Mouse (Mus musculus) embryonic facial prominence, embryonic 12.5 days (tissue): ENCODE measurements around the gene Rnft2. TPM values are rescaled to one million over a fixed set of nuclear protein-coding genes. Genes with fewer than 3 reads are reported as not detected.

ENCODE experiments used
- ATAC-seq: fragments of 200-750 bp; cut with Nextera tagmentation; 2 replicates; pipeline ENCODE4 v1.8.0; 2017; ENCODE audit not compliant: insufficient number of reproducible peaks, insufficient read depth, low FRiP score, low TSS enrichment
- H3K27ac ChIP-seq: fragments of 300-500 bp; sonication (generic); 2 replicates; pipeline ENCODE4 v1.5.1; 2016; ENCODE audit warnings: mild to moderate bottlenecking
- H3K27me3 ChIP-seq: fragments of 300-500 bp; sonication (generic); 2 replicates; pipeline ENCODE4 v1.6.1; 2016; ENCODE audit warnings: mild to moderate bottlenecking, moderate library complexity
- H3K36me3 ChIP-seq: fragments of 300-500 bp; sonication (generic); 2 replicates; pipeline ENCODE4 v1.6.1; 2016; ENCODE audit warnings: mild to moderate bottlenecking
- H3K4me1 ChIP-seq: fragments of 300-500 bp; sonication (generic); 2 replicates; pipeline ENCODE4 v1.6.1; 2016
- H3K4me2 ChIP-seq: fragments of 300-500 bp; sonication (generic); replicated peaks from 2 replicates; pipeline ENCODE4 v1.6.1; 2016; ENCODE audit warnings: mild to moderate bottlenecking, moderate library complexity
- H3K4me3 ChIP-seq: fragments of 300-500 bp; sonication (generic); 2 replicates; pipeline ENCODE4 v1.5.1; 2016; ENCODE audit warnings: mild to moderate bottlenecking
- H3K9ac ChIP-seq: fragments of 300-500 bp; sonication (generic); 2 replicates; pipeline ENCODE4 v1.6.1; 2016; ENCODE audit warnings: mild to moderate bottlenecking, moderate library complexity
- H3K9me3 ChIP-seq: fragments of 300-500 bp; sonication (generic); 2 replicates; pipeline ENCODE4 v1.6.1; 2016; ENCODE audit warnings: mild to moderate bottlenecking, moderate library complexity
- WGBS: fragments of 180-500 bp; shearing (Covaris S2); methylation state at CpG from one replicate; pipeline ENCODE4 v1.1.7; 2016; 5-methylcytosine and 5-hydroxymethylcytosine counted together
- polyA plus RNA-seq: library from polyadenylated mRNA; unstranded; fragments of >200 nt; fragmentation: Nextera tagmentation; extraction: Ambion mirVana; gene quantifications from 2 replicates; pipeline ENCODE4 v1.2.1, GENCODE M21; 2016

Rnft2 gene
- polyA plus RNA-seq, 1 experiment from 2014 or later = 5.7 TPM

- 0 out of 2 replicates have a peak overlapping the region, but pooled peaks have one; percentile 8 for H3K9ac ChIP-seq
- 49% methylated on average over 8 of the region's 8 CpGs for WGBS
- peaks cover 24% of the 10 kb centered on the region for H3K4me1 ChIP-seq
- H3K9me3 ChIP-seq = no peaks in the 10 kb centered on the region
- H3K36me3 ChIP-seq = peaks cover 22% of the 10 kb centered on the region
- H3K4me2 ChIP-seq = no peak overlapping the region
- no peak overlapping the region for H3K27ac ChIP-seq
- ATAC-seq = no peak
- no peaks in the 10 kb centered on the region for H3K27me3 ChIP-seq
- H3K4me3 ChIP-seq = no peak overlapping the region
These were observed 2.5 kb upstream of the Rnft2 start for GRCm38 (mm10) chr5:118247378-118247777.

- peaks cover 24% of the 10 kb centered on the region for H3K4me1 ChIP-seq
- no peaks in the 10 kb centered on the region for H3K27me3 ChIP-seq
- ATAC-seq = no peak
- peak overlapping the region; percentile 72 for H3K27ac ChIP-seq
- no peaks in the 10 kb centered on the region for H3K9me3 ChIP-seq
- peaks cover 31% of the 10 kb centered on the region for H3K36me3 ChIP-seq
- 5% methylated on average over 15 of the region's 15 CpGs for WGBS
- peak overlapping the region; percentile 72 for H3K4me2 ChIP-seq
- H3K4me3 ChIP-seq = peak overlapping the region; percentile 66
- H3K9ac ChIP-seq = peak overlapping the region; percentile 73
These were observed 841 bp upstream of the Rnft2 start for GRCm38 (mm10) chr5:118245606-118246308.

GRCm38 (mm10) chr5:118239671-118240070 lies 5.2 kb downstream of the Rnft2 start:
- 85% methylated on average over 12 of the region's 12 CpGs for WGBS
- H3K9me3 ChIP-seq = no peaks in the 10 kb centered on the region
- no peak overlapping the region for H3K4me3 ChIP-seq
- ATAC-seq = no peak
- H3K4me2 ChIP-seq = no peak overlapping the region
- H3K9ac ChIP-seq = no peak overlapping the region
- H3K27me3 ChIP-seq = no peaks in the 10 kb centered on the region
- peaks cover 23% of the 10 kb centered on the region; the same call in 1 of the 2 replicates for H3K36me3 ChIP-seq
- peaks cover 7% of the 10 kb centered on the region for H3K4me1 ChIP-seq
- no peak overlapping the region for H3K27ac ChIP-seq

DNA sequence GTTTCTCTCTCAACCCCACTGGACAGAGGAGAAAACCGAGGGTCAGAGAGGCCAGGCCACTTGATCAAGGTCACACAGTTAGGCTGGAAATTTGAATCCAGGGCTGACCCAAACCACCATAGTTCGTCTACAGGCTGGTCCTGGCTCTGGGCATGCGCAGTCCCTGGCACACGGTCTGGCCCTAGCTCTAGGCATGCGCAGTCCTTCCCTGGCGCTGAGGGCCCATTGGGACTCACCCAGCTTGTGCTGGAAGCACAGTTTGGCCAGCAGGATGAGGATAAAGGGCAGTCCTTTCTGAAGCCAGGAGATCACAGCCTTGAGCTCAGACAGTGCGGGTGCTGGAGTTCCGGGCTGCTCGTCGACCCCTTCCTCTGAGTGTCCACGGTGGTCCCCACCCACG lies 8.0 kb downstream of the Rnft2 start:
- 0 out of 2 replicates have a peak, but pooled peaks have one; percentile 25 for ATAC-seq
- H3K9me3 ChIP-seq = no peaks in the 10 kb centered on the region
- H3K9ac ChIP-seq = no peak overlapping the region
- H3K27ac ChIP-seq = no peak overlapping the region
- no peak overlapping the region for H3K4me2 ChIP-seq
- no peaks in the 10 kb centered on the region for H3K27me3 ChIP-seq
- H3K4me1 ChIP-seq = no peaks in the 10 kb centered on the region
- no peak overlapping the region for H3K4me3 ChIP-seq
- H3K36me3 ChIP-seq = peaks cover 33% of the 10 kb centered on the region
- WGBS = 76% methylated on average over 12 of the region's 12 CpGs

DNA sequence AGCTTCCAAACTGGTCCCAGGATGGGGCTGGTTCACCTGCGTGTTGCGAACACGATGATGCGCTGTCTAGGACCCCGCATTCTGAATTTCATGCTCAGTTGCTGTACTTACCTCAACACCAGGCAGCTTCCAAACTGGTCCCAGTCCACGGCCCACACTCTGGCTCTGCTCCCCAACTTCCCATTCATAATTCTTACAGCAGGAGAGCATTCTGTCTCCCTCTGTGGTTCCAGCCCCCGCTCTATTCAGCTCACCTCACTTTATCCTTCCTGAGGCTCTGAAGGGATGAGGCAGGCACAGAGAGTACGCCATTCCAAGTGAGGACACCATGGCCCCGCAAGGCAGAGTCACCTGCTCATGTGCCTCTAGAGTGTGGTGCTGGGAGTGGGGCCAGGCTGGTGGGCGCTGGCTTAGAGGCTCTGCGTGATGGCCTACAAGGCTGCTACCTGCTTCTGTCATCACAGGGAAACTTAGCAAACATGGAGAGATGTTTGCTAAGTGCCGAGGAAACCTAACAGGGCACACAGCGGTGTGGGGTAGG lies 14.8 kb downstream of the Rnft2 start:
- WGBS = 93% methylated on average over 13 of the region's 13 CpGs
- Histone ChIP-seq H3K36me3 (peaks cover 45% of the 10 kb centered on the region), H3K9ac (no peak overlapping the region), H3K9me3 (no peaks in the 10 kb centered on the region), H3K27ac (no peak overlapping the region), H3K4me2 (no peak overlapping the region), H3K4me1 (no peaks in the 10 kb centered on the region), H3K27me3 (no peaks in the 10 kb centered on the region), H3K4me3 (no peak overlapping the region)
- ATAC-seq = 0 out of 2 replicates have a peak, but pooled peaks have one; percentile 56

DNA sequence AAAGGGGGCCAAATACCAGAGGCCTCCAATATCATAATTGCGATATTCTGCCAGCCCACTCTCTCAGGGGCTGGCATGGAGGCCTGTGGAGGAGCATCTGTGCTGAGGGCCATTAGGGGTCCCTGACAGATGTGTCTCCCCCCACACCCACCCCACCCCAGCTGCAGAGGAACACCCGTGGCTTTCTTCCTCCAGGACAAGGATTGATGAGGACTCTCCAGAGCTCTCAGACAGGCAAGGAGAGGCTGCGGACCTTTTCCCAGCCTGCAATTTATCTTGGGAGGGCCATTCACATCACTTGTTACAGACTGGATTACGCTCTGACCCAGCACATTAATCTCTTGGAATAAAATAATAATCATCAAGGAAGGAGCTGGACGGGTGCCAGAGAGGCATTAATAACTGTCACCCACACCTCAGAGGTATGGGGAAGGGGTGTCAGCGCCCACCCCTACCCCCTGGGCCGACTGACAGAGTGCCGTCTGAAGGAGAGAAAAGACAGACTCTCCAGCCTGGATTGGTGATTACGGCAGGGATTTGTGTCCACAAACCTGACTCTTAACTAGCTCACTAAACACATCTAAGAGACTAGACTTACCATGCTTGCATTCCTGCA lies 21.7 kb downstream of the Rnft2 start:
- Histone ChIP-seq H3K4me1 (no peaks in the 10 kb centered on the region), H3K36me3 (peaks cover 22% of the 10 kb centered on the region), H3K9me3 (no peaks in the 10 kb centered on the region), H3K27me3 (no peaks in the 10 kb centered on the region), H3K27ac (no peak overlapping the region), H3K4me2 (no peak overlapping the region), H3K9ac (no peak overlapping the region), H3K4me3 (no peak overlapping the region)
- no peak for ATAC-seq
- 70% methylated on average over 8 of the region's 9 CpGs for WGBS

- no peaks in the 10 kb centered on the region for H3K27me3 ChIP-seq
- H3K4me2 ChIP-seq = no peak overlapping the region
- H3K9me3 ChIP-seq = no peaks in the 10 kb centered on the region
- no peak for ATAC-seq
- H3K36me3 ChIP-seq = peaks cover 4% of the 10 kb centered on the region; the same call in 1 of the 2 replicates
- H3K9ac ChIP-seq = no peak overlapping the region
- H3K27ac ChIP-seq = no peak overlapping the region
- WGBS = 60% methylated on average over 6 of the region's 6 CpGs
- no peak overlapping the region for H3K4me3 ChIP-seq
- H3K4me1 ChIP-seq = peaks cover 16% of the 10 kb centered on the region
These were observed 27.5 kb downstream of the Rnft2 start for GRCm38 (mm10) chr5:118217410-118217809.

- Histone ChIP-seq H3K36me3 (no peaks in the 10 kb centered on the region), H3K9ac (peak overlapping the region; percentile 49), H3K27ac (no peak overlapping the region), H3K27me3 (no peaks in the 10 kb centered on the region), H3K9me3 (no peaks in the 10 kb centered on the region), H3K4me3 (peak overlapping the region; percentile 37), H3K4me1 (peaks cover 16% of the 10 kb centered on the region), H3K4me2 (peak overlapping the region; percentile 80)
- 6% methylated on average over 24 of the region's 24 CpGs for WGBS
- ATAC-seq = peak; percentile 78; the same call in 1 of the 2 replicates
These were observed 30.3 kb downstream of the Rnft2 start for GRCm38 (mm10) chr5:118214418-118215154.

DNA sequence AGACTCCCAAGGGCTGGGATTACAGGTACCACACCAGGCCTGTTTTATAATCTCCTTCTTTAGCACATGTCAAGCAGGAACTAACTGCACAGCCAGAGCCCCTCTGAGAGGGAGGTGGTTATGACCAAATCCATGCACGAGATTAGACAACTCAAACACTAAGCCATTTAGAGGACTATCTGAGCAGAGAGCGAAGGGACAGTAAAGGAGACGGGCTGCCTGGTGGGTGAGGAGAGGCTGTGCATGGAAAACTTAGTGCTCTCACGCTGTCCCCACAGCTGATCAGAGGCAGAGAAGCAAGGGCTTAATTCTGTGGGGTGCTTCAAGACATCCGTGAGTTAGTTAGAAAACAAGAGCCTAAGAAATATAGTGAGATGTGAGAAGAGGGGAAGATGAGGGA lies 30.9 kb downstream of the Rnft2 start:
- Histone ChIP-seq H3K4me3 (peak overlapping the region; percentile 37), H3K4me2 (peak overlapping the region; percentile 80), H3K27me3 (no peaks in the 10 kb centered on the region), H3K9me3 (no peaks in the 10 kb centered on the region), H3K36me3 (no peaks in the 10 kb centered on the region), H3K4me1 (peaks cover 16% of the 10 kb centered on the region), H3K9ac (peak overlapping the region; percentile 30), H3K27ac (no peak overlapping the region)
- no peak for ATAC-seq
- 17% methylated on average over 5 of the region's 5 CpGs for WGBS

DNA sequence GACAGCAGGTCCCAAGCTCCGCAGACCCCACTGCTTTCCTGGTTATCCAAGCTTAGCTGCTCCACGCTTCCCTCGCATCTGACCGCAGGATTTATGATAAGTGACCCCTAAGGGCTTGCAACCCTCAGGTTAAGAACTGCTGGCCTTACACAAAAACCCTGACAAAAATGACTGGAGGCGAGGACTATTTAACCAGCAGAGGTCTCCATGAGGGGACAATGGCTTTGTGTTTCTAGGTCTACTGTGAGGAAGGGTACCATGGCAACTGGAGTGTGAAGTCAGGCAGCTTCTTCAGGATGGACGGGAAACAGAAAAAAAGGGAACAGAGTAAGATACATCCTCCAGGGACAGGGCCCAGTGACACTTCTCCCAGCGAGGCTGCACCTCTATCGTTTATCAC lies 39.1 kb downstream of the Rnft2 start:
- ATAC-seq = no peak
- H3K4me2 ChIP-seq = no peak overlapping the region
- peaks cover 4% of the 10 kb centered on the region; the same call in 1 of the 2 replicates for H3K4me1 ChIP-seq
- no peaks in the 10 kb centered on the region for H3K9me3 ChIP-seq
- H3K27me3 ChIP-seq = no peaks in the 10 kb centered on the region
- H3K27ac ChIP-seq = no peak overlapping the region
- H3K9ac ChIP-seq = no peak overlapping the region
- no peaks in the 10 kb centered on the region for H3K36me3 ChIP-seq
- WGBS = 75% methylated on average over 8 of the region's 8 CpGs
- no peak overlapping the region for H3K4me3 ChIP-seq

- Histone ChIP-seq H3K4me2 (no peak overlapping the region), H3K27me3 (no peaks in the 10 kb centered on the region), H3K9ac (no peak overlapping the region), H3K4me3 (no peak overlapping the region), H3K27ac (no peak overlapping the region), H3K9me3 (no peaks in the 10 kb centered on the region), H3K36me3 (no peaks in the 10 kb centered on the region), H3K4me1 (peaks cover 4% of the 10 kb centered on the region; the same call in 1 of the 2 replicates)
- no peak for ATAC-seq
- 85% methylated on average over 16 of the region's 16 CpGs for WGBS
These were observed 40.1 kb downstream of the Rnft2 start for GRCm38 (mm10) chr5:118204675-118205440.
